Mouse (Mus musculus) stomach, postnatal 0 days (tissue): ENCODE data around the gene Ctla4. TPM values are rescaled to one million over a fixed set of nuclear protein-coding genes. Genes with fewer than 3 reads are reported as not detected.
A peak's percentile ranks its signal among the peaks of the same experiment; 100 is the strongest.

Source experiments
- ATAC-seq: fragments of 200-750 bp; cut with Nextera tagmentation; 2 replicates; pipeline ENCODE4 v1.8.0; 2017; ENCODE audit not compliant: low FRiP score, low TSS enrichment
- DNase-seq: peaks from one replicate; pipeline ENCODE4 v3.0.0-alpha.2; 2016; ENCODE audit warnings: low spot score
- H3K27ac ChIP-seq: fragments of 300-500 bp; sonication (generic); replicated peaks from 2 replicates; pipeline ENCODE4 v1.5.1; 2014; ENCODE audit warnings: mild to moderate bottlenecking, control low read depth
- H3K27me3 ChIP-seq: fragments of 300-500 bp; sonication (generic); 2 replicates; pipeline ENCODE4 v1.6.1; 2014; ENCODE audit warnings: low read length; ENCODE audit not compliant: control insufficient read depth, insufficient read depth
- H3K36me3 ChIP-seq: fragments of 300-500 bp; sonication (generic); 2 replicates; pipeline ENCODE4 v1.6.1; 2014; ENCODE audit warnings: low read length, mixed read lengths; ENCODE audit not compliant: control insufficient read depth, insufficient read depth
- H3K4me1 ChIP-seq: fragments of 300-500 bp; sonication (generic); replicated peaks from 2 replicates; pipeline ENCODE4 v1.6.1; 2014; ENCODE audit warnings: antibody characterized with exemption; ENCODE audit not compliant: control insufficient read depth, insufficient read depth
- H3K4me2 ChIP-seq: fragments of 300-500 bp; sonication (generic); replicated peaks from 2 replicates; pipeline ENCODE4 v1.6.1; 2014; ENCODE audit warnings: low read depth, mild to moderate bottlenecking, control low read depth, moderate library complexity
- H3K4me3 ChIP-seq: fragments of 300-500 bp; sonication (generic); 2 replicates; pipeline ENCODE4 v1.5.1; 2014; ENCODE audit warnings: low read depth, low read length, control low read depth
- H3K9ac ChIP-seq: fragments of 300-500 bp; sonication (generic); 2 replicates; pipeline ENCODE4 v1.6.1; 2014; ENCODE audit warnings: mild to moderate bottlenecking, low read length, control low read depth, mixed read lengths
- H3K9me3 ChIP-seq: fragments of 300-500 bp; sonication (generic); 2 replicates; pipeline ENCODE4 v1.6.1; 2016; ENCODE audit warnings: low read length; ENCODE audit not compliant: control insufficient read depth
- CTCF ChIP-seq: IDR thresholded peaks from 2 replicates; pipeline ENCODE4 v1.5.1; 2016; ENCODE audit warnings: antibody characterized with exemption, low read depth, mild to moderate bottlenecking, moderate library complexity
- EP300 ChIP-seq: optimal IDR thresholded peaks from 2 replicates; pipeline ENCODE3; 2016; ENCODE audit warnings: antibody characterized with exemption
- WGBS: fragments of 180-500 bp; shearing (Covaris S2); extraction: QIAGEN DNeasy Blood & Tissue Kit; methylation state at CpG from one replicate; pipeline ENCODE4 v1.1.7; 2014; 5-methylcytosine and 5-hydroxymethylcytosine counted together
- polyA plus RNA-seq: library from polyadenylated mRNA; unstranded; fragments of >200 nt; fragmentation: Nextera tagmentation; extraction: Ambion mirVana; gene quantifications from 2 replicates; pipeline ENCODE4 v1.2.1, GENCODE M21; 2015

The Ctla4 gene
- polyA plus RNA-seq, result not detected in 2 replicates

DNA sequence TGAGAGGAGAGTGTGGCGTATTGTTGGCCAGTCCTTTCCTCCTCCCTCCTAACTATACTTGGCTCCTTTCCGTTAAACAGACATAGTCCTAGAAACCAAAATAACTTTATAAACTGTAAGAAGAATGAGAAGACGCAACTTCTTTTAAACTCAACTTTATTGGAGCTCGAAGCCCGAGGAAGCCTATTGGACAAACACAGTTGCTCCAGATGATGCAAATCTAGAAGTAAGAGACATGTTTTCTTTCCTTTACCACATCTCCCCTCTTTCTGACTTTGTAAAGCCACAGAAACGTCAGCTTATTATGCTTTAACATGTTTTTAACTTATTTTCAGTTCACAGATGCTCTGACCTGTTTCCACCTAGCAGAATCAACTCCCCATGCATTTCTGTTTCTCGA lies at the start of gene Ctla4:
Ctla4 (plus strand) TSS at position 20 of the 400 bp plus-strand sequence.
- H3K4me2 ChIP-seq, result no peak within 1 kb of the TSS
- ATAC-seq, result no peak
- no peak within 1 kb of the TSS for H3K9ac ChIP-seq
- H3K27me3 ChIP-seq, result no peaks in the 10 kb centered on the region
- no peaks in the 10 kb centered on the region for H3K36me3 ChIP-seq
- H3K4me1 ChIP-seq, result no peaks in the 10 kb centered on the region
- TF ChIP-seq CTCF, result no peak
- no peak for TF ChIP-seq EP300
- no peak within 1 kb of the TSS for H3K27ac ChIP-seq
- WGBS, result 82% methylated on average over 7 of the region's 7 CpGs
- no peak within 1 kb of the TSS for H3K4me3 ChIP-seq
- DNase-seq, result no peak
- H3K9me3 ChIP-seq, result no peaks in the 10 kb centered on the region

DNA sequence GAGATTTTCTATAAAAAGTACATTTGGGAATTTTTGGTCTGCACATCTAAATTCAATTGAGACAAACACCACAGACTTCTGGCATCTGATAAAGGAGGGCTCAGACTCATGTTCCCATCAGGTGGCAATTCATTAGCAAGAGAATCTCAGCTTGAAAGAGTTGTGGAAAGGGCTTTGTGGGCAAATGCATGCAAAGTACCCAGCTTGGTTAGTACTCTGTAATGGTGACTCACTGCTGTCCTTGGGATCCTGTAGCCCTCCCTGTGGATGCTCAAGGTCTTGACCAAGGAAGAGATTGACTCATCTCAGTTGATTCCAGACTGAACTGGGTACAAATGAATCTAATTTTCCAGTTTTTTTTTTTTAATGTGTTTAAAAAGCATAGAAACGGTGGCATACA lies 47.6 kb upstream of the Ctla4 start:
- Histone ChIP-seq H3K9me3 (no peaks in the 10 kb centered on the region), H3K4me1 (no peaks in the 10 kb centered on the region), H3K27me3 (no peaks in the 10 kb centered on the region), H3K36me3 (no peaks in the 10 kb centered on the region), H3K9ac (no peak overlapping the region), H3K27ac (no peak overlapping the region), H3K4me3 (no peak overlapping the region), H3K4me2 (no peak overlapping the region)
- no peak for TF ChIP-seq CTCF
- TF ChIP-seq EP300, result no peak
- ATAC-seq (no peak), DNase-seq (no peak)
- WGBS, result 86% methylated on average over 1 of the region's 1 CpGs

DNA sequence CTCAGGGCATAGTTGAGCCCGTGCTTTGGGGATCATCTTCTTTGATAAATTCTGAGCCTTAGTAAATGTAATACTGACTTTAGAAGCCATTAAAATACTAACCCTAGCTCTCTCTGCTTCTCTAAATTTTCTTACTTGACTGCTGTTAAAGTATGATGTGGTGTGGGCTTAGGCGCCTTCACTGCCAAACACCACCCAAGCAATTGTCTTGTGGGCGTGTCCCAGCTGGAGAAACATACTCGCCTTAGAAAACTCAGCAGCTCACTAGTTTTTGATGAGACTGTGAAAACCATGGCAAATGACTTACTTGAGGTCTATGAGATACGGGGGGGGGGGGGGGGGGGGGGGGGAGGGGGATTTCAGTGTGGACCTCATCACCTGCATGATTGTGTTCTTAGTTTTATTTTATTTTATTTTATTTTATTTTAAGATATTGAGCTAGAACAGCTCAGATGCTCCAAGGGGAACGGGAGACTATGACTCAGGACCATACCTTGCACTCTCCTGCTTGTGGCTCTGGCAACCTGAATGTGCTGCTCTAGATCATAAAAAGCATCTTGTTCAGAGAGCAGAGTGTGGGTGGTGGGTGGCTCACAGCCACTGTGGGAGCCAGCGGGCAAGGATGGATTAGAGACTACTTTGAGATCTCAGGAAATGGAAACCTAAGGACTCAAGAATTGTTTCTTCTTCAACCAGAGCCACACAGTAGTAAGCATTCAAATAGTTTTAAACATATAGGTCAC lies 41.3 kb upstream of the Ctla4 start:
- Histone ChIP-seq H3K4me1 (no peaks in the 10 kb centered on the region), H3K4me2 (no peak overlapping the region), H3K27ac (no peak overlapping the region), H3K9ac (no peak overlapping the region), H3K27me3 (no peaks in the 10 kb centered on the region), H3K9me3 (no peaks in the 10 kb centered on the region), H3K4me3 (no peak overlapping the region), H3K36me3 (no peaks in the 10 kb centered on the region)
- TF ChIP-seq CTCF, result no peak
- TF ChIP-seq EP300, result no peak
- ATAC-seq (no peak), DNase-seq (no peak)
- 80% methylated on average over 6 of the region's 7 CpGs for WGBS

DNA sequence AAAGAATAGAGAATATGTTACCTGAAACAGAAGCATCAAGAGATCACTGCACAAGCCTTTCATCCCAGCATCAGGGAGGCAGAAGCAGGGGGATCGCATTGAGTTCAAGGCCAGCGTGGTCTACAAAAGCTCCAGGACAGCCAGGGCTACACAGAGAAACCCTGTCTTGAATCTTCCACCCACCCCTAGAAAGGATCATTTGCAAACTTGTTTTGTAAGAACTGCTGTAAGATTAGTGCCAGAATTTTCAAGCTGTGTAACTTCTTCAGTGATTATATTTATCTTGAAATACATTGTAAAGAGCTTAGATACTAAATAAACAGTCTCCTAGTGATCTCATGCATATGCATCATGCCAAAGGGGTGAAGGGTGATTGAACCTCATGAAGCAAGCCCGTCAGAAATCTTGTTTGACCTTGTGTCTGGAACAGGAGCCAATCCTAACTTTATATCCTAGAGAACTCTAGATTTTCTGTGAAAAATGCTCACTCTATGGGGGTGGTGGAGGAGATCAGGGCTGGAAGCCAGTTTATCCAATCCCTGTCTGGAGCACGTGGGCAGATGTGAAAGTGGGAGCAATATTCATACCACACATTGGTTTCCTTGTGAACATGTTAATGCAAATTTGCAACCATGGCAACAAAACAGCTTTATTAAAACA lies 40.1 kb upstream of the Ctla4 start:
- no peaks in the 10 kb centered on the region for H3K27me3 ChIP-seq
- DNase-seq, result peak; percentile 33
- H3K9ac ChIP-seq, result no peak overlapping the region
- TF ChIP-seq CTCF (no peak), EP300 (no peak)
- no peaks in the 10 kb centered on the region for H3K36me3 ChIP-seq
- 38% methylated on average over 4 of the region's 4 CpGs for WGBS
- no peak overlapping the region for H3K4me3 ChIP-seq
- H3K4me2 ChIP-seq, result no peak overlapping the region
- H3K4me1 ChIP-seq, result no peaks in the 10 kb centered on the region
- no peaks in the 10 kb centered on the region for H3K9me3 ChIP-seq
- ATAC-seq, result peak; percentile 86
- H3K27ac ChIP-seq, result 0 out of 2 replicates have a peak overlapping the region, but pooled peaks have one; percentile 45

DNA sequence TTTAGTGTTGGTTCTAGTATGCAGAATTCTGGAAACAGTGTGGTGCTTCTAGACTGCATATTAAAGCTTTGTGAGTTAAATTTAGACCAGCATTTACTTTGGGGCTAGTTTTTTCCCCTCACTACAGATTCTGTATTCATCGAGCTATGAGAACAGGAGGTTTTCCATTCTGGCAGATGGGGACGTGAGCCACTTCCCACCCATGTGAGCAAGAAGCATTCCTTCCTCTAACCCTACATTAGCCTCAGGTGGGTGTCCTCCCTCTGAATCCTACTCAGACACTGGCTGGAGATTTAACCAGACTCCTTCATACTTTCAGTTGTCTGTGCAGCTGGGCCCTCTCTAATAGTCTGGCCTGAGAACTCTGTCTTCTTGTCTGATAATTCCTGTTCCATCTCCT lies 37.7 kb upstream of the Ctla4 start:
- H3K9ac ChIP-seq, result no peak overlapping the region
- H3K27me3 ChIP-seq, result no peaks in the 10 kb centered on the region
- DNase-seq (no peak), ATAC-seq (no peak)
- H3K4me2 ChIP-seq, result no peak overlapping the region
- TF ChIP-seq EP300, result no peak
- TF ChIP-seq CTCF, result no peak
- no peak overlapping the region for H3K27ac ChIP-seq
- H3K36me3 ChIP-seq, result no peaks in the 10 kb centered on the region
- H3K9me3 ChIP-seq, result no peaks in the 10 kb centered on the region
- 79% methylated on average over 2 of the region's 2 CpGs for WGBS
- no peaks in the 10 kb centered on the region for H3K4me1 ChIP-seq
- no peak overlapping the region for H3K4me3 ChIP-seq

DNA sequence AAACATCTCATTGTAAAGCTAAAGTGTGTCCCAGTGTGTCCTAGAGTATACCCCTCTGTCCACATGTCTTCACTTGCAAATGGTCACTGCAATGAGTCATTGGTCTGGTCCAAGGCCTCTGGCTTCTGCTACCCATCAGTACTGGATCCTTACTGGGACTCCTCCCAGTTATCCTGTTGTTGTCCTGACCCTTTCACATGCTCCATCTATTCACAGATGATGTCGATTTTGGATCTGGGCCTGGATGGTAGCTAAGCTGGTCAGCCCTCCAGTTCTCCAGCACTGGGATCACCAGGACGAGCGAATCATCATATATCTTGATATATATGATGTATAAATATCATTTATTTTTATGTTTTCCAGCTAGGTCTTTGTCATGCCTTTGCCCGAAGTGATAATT lies 37.0 kb upstream of the Ctla4 start:
- ATAC-seq (no peak), DNase-seq (no peak)
- Histone ChIP-seq H3K4me2 (no peak overlapping the region), H3K9ac (no peak overlapping the region), H3K9me3 (no peaks in the 10 kb centered on the region), H3K27ac (no peak overlapping the region), H3K27me3 (no peaks in the 10 kb centered on the region), H3K4me1 (no peaks in the 10 kb centered on the region), H3K4me3 (no peak overlapping the region), H3K36me3 (no peaks in the 10 kb centered on the region)
- whole genome bisulfite sequencing, result 72% methylated on average over 4 of the region's 4 CpGs
- no peak for TF ChIP-seq EP300
- TF ChIP-seq CTCF, result no peak
